Mouse (Mus musculus): ENCODE results near the gene Ackr1.

- TF ChIP-seq CTCF (IDR thresholded peaks at IDR 0.05 in 2 of 3, conservative IDR thresholded peaks at IDR 0.05 in 1 of 3; ENCODE audit: control insufficient read depth in 1 of 3, insufficient read depth in 1 of 3, low read depth in 2 of 3, low read length in 3 of 3, poor library complexity in 1 of 3, severe bottlenecking in 1 of 3) (no peak), SIN3A (IDR thresholded peaks at IDR 0.05; ENCODE audit: low read length) (no peak; the same call in 1 of the 2 replicates), POLR2A (IDR thresholded peaks at IDR 0.05; ENCODE audit: control insufficient read depth in 1 of 2, insufficient read depth in 1 of 2, low read depth in 1 of 2, low read length in 2 of 2, poor library complexity in 1 of 2) (no peak)
These were observed 16.9 kb upstream of the Ackr1 start, which contains the start of gene Aim2 for GRCm38 (mm10) chr1:173350372-173350957.
